Mouse (Mus musculus): ENCODE measurements at regions not wholly inside any gene's neighbourhood (a gene's known extent, or its start where the extent isn't known, plus 50 kb on each side); places are given as distances from the start of the nearest gene placed in this dataset.
"Not testable (repeated sequence)": the region's sequence is repeated elsewhere in the genome, so short reads cannot be mapped to it uniquely, and the experiment has no call there.

GRCm38 (mm10) chr16:46818215-46818614, 319.9 kb upstream of the Nectin3 start:
- intact Hi-C loops (cut with DNase I), result no loop called here
- no peak for DNase-seq

- intact Hi-C loops (cut with DNase I); DNase-seq: not testable (repeated sequence)
These were observed 313.5 kb upstream of the Nectin3 start for GRCm38 (mm10) chr16:46811835-46812234.

GRCm38 (mm10) chr16:46807476-46807875, 309.2 kb upstream of the Nectin3 start:
- DNase-seq, result no peak
- intact Hi-C loops (cut with DNase I), result no loop called here

GRCm38 (mm10) chr16:46776367-46776766, 278.0 kb upstream of the Nectin3 start:
- DNase-seq, result no peak
- intact Hi-C loops (cut with DNase I), result no loop called here

GRCm38 (mm10) chr16:46769383-46769782, 271.1 kb upstream of the Nectin3 start:
- no peak for DNase-seq
- intact Hi-C loops (cut with DNase I), result no loop called here

- DNase-seq, result no peak
- intact Hi-C loops (cut with DNase I), result no loop called here
These were observed 270.1 kb upstream of the Nectin3 start for GRCm38 (mm10) chr16:46768376-46768775.

- DNase-seq, result no peak
- intact Hi-C loops (cut with DNase I), result no loop called here
These were observed 236.8 kb upstream of the Nectin3 start for GRCm38 (mm10) chr16:46735140-46735539.

GRCm38 (mm10) chr16:46728424-46728823, 230.1 kb upstream of the Nectin3 start:
- DNase-seq, result no peak
- intact Hi-C loops (cut with DNase I), result no loop called here

- intact Hi-C loops (cut with DNase I), result no loop called here
- DNase-seq, result no peak
These were observed 225.3 kb upstream of the Nectin3 start for GRCm38 (mm10) chr16:46723660-46724059.

GRCm38 (mm10) chr16:46679787-46680186, 181.5 kb upstream of the Nectin3 start:
- DNase-seq, result no peak
- intact Hi-C loops (cut with DNase I), result no loop called here

GRCm38 (mm10) chr16:46669590-46669989, 171.3 kb upstream of the Nectin3 start:
- intact Hi-C loops (cut with DNase I), result no loop called here
- no peak for DNase-seq

GRCm38 (mm10) chr16:46665566-46665965, 167.2 kb upstream of the Nectin3 start:
- intact Hi-C loops (cut with DNase I), result no loop called here
- no peak for DNase-seq

GRCm38 (mm10) chr16:46663008-46663407, 164.7 kb upstream of the Nectin3 start:
- DNase-seq, result no peak
- intact Hi-C loops (cut with DNase I), result no loop called here

- intact Hi-C loops (cut with DNase I), result no loop called here
- DNase-seq, result no peak
These were observed 156.7 kb upstream of the Nectin3 start for GRCm38 (mm10) chr16:46655041-46655440.

GRCm38 (mm10) chr16:46625807-46626206, 127.5 kb upstream of the Nectin3 start:
- no peak for DNase-seq
- intact Hi-C loops (cut with DNase I), result no loop called here

- no peak for DNase-seq
- intact Hi-C loops (cut with DNase I), result no loop called here
These were observed 124.9 kb upstream of the Nectin3 start for GRCm38 (mm10) chr16:46623246-46623645.

- no peak for DNase-seq
- intact Hi-C loops (cut with DNase I), result no loop called here
These were observed 121.5 kb upstream of the Nectin3 start for GRCm38 (mm10) chr16:46619871-46620270.

- no peak for DNase-seq
- intact Hi-C loops (cut with DNase I), result no loop called here
These were observed 119.4 kb upstream of the Nectin3 start for GRCm38 (mm10) chr16:46617544-46618335.

GRCm38 (mm10) chr16:46616606-46617005, 118.3 kb upstream of the Nectin3 start:
- intact Hi-C loops (cut with DNase I), result no loop called here
- no peak for DNase-seq

GRCm38 (mm10) chr16:46613062-46613818, 114.9 kb upstream of the Nectin3 start:
- intact Hi-C loops (cut with DNase I), result no loop called here
- DNase-seq, result no peak

GRCm38 (mm10) chr16:46605879-46606203, 107.5 kb upstream of the Nectin3 start:
- DNase-seq, result no peak
- intact Hi-C loops (cut with DNase I), result no loop called here

All from heart, postnatal 14 days (tissue).